Mouse (Mus musculus) ES-CJ7 (cell line): Measurements from ENCODE around the gene Tgm3.

Source experiments
- DNase-seq: peaks from one replicate; pipeline ENCODE4 v3.0.0; 2011; ENCODE audit warnings: low read depth, low spot score

Tgm3 gene

GRCm38 (mm10) chr2:130068228-130068627, 56.1 kb downstream of the Tgm3 start:
- peak; percentile 40 for DNase-seq

- DNase-seq = no peak
Observed at GRCm38 (mm10) chr2:130070396-130070795, 58.2 kb downstream of the Tgm3 start.
